Mouse (Mus musculus) CH12.LX (cell line): ENCODE results near the gene Eya2.

Experiments
- BHLHE40 ChIP-seq: IDR thresholded peaks from 2 replicates; pipeline ENCODE4 v1.6.1; 2011; ENCODE audit warnings: mild to moderate bottlenecking, low read depth, low read length, improper control_type of control experiment
- CHD2 ChIP-seq: IDR thresholded peaks from 2 replicates; pipeline ENCODE4 v1.6.1; 2011; ENCODE audit warnings: low read length, improper control_type of control experiment
- CTCF ChIP-seq, 2 experiments: IDR thresholded peaks in 1 of 2; conservative IDR thresholded peaks in 1 of 2; 2 replicates each; pipeline ENCODE4 v1.5.1; 2011 to 2012; ENCODE audit warnings: low read depth in 2 of 2, low read length in 2 of 2, improper control_type of control experiment in 1 of 2, inconsistent platforms in 1 of 2, mild to moderate bottlenecking in 1 of 2, moderate library complexity in 1 of 2
- E2F4 ChIP-seq: IDR thresholded peaks from 2 replicates; pipeline ENCODE4 v1.6.1; 2011; ENCODE audit warnings: low read depth, low read length, improper control_type of control experiment; ENCODE audit not compliant: insufficient replicate concordance
- ETS1 ChIP-seq: conservative IDR thresholded peaks from 2 replicates; pipeline ENCODE4 v1.6.1; 2012; ENCODE audit warnings: low read depth, mild to moderate bottlenecking, inconsistent platforms, low read length, improper control_type of control experiment, moderate library complexity
- HCFC1 ChIP-seq: IDR thresholded peaks from 2 replicates; pipeline ENCODE4 v1.6.1; 2012; ENCODE audit warnings: low read depth, mild to moderate bottlenecking, inconsistent platforms, low read length, improper control_type of control experiment
- JUND ChIP-seq: conservative IDR thresholded peaks from 2 replicates; pipeline ENCODE4 v1.6.1; 2011; ENCODE audit warnings: low read depth, low read length, improper control_type of control experiment
- MXI1 ChIP-seq: IDR thresholded peaks from 2 replicates; pipeline ENCODE4 v1.6.1; 2011; ENCODE audit warnings: mild to moderate bottlenecking, low read depth, low read length, improper control_type of control experiment
- NRF1 ChIP-seq: IDR thresholded peaks from 2 replicates; pipeline ENCODE4 v1.6.1; 2014; ENCODE audit warnings: low read depth, mild to moderate bottlenecking, inconsistent platforms, low read length, improper control_type of control experiment, moderate library complexity
- POLR2A ChIP-seq: IDR thresholded peaks from 2 replicates; pipeline ENCODE4 v1.6.1; 2011; ENCODE audit warnings: low read depth, mild to moderate bottlenecking, improper control_type of control experiment, low read length
- POLR2AphosphoS2 ChIP-seq: IDR thresholded peaks from 2 replicates; pipeline ENCODE4 v1.6.1; 2011; ENCODE audit warnings: low read depth, low read length, improper control_type of control experiment
- ZMIZ1 ChIP-seq: IDR thresholded peaks from 2 replicates; pipeline ENCODE4 v1.6.1; 2012; ENCODE audit warnings: low read depth, mild to moderate bottlenecking, inconsistent platforms, low read length, improper control_type of control experiment

- no peak for TF ChIP-seq ETS1
- no peak for TF ChIP-seq CTCF (conservative IDR thresholded peaks at IDR 0.05 in 1 of 2, IDR thresholded peaks at IDR 0.05 in 1 of 2; ENCODE audit: low read depth in 2 of 2, low read length in 2 of 2)
- no peak for TF ChIP-seq JUND
- TF ChIP-seq POLR2A = no peak
- TF ChIP-seq HCFC1 = no peak
- TF ChIP-seq MXI1 = no peak
- no peak for TF ChIP-seq POLR2AphosphoS2
- TF ChIP-seq NRF1 = no peak
- TF ChIP-seq CHD2 = no peak
- TF ChIP-seq BHLHE40 = no peak
- no peak for TF ChIP-seq E2F4
- TF ChIP-seq ZMIZ1 = no peak
Observed at GRCm38 (mm10) chr2:165644057-165644456, 49.2 kb downstream of the Eya2 start.
